Mouse (Mus musculus): ENCODE measurements around the gene 2010003K11Rik. TPM values are rescaled to one million over a fixed set of nuclear protein-coding genes. Genes with fewer than 3 reads are reported as not detected.

The 2010003K11Rik gene
- polyA plus RNA-seq (2012; rRNA removed) = not detected in 2 replicates

DNA sequence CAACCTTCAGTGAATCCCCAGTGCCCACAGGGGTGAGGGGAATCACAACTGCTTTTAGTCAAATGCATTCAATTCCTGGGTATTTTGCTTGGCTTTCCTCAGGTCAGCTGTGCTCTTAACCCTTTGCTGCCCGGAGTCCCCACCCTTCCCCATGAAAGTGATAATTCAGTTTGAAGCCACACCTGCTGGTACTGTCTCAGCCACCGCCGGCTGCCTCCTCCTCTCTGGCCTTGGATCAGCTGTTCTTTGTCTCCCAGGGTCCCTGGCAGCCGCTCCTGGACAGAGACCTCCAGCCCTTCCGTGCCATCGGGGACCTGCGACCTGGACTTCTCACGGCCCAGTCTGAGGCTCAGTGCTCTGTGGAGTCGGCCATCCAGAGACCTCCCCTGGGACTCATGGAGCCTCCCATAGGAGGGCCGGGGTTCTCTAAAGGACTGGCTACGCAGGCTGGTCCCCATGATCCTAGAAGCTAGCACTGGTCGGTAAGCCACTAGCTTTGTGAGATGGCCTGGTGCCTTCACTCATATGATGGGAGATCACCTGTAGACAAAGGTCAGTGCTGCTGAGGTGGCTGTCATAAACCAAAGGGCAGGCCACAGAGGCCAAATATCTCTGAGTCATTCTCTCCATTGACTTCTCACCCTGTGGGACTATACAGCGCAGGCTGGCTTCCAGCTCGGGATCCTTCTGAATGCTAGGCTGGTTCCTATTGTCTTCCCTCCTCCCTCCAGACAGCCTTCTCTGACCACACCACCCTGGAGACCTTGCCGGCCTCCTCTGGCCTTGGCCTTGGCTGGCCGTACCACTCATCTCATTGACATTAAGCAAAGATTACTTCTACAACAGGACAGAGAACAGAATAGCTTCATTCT is at the start of gene 2010003K11Rik:
Gene 2010003K11Rik (minus strand): TSS at position 522 of the 872 bp plus-strand sequence.
- TF ChIP-seq CTCF (IDR thresholded peaks at IDR 0.05; ENCODE audit: extremely low read depth, insufficient read depth, insufficient read length, insufficient replicate concordance) = no peak
- DNase-seq (ENCODE audit: low read depth in 1 of 2, low spot score in 2 of 2) = no peak
- WGBS = 77% methylated on average over 16 of the region's 16 CpGs
- Histone ChIP-seq H3K36me3 (ENCODE audit: control insufficient read depth, insufficient read depth, low read length) (no peaks in the 10 kb centered on the region), H3K4me1 (ENCODE audit: control insufficient read depth, insufficient read depth, insufficient read length) (no peaks in the 10 kb centered on the region), H3K4me3 (ENCODE audit: extremely low read depth, insufficient read depth, insufficient read length) (no peak within 1 kb of the TSS), H3K27ac (ENCODE audit: insufficient read depth, low read length) (no peak within 1 kb of the TSS), H3K27me3 (ENCODE audit: control insufficient read depth, insufficient read depth, low read length) (no peaks in the 10 kb centered on the region)

DNA sequence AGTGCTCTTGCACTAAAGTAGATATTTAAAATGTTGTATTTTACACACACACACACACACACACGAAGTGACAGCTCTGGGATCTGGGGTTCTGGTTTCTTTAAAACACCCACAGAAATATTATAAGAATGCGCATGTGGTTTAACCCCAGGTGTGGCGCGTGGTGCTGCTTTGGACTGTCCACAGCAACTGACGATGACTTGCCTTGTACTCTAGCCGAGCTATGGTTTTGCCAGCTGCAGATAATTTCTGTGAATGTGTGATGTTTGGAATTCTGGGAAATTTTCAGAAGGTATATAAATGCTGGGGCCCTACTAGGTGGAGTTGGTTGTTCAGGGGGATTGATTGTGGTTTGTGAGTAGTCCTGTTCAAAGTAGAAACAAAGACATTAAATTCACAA is 49.4 kb upstream of the 2010003K11Rik start:
- TF ChIP-seq POLR2A (IDR thresholded peaks at IDR 0.05; ENCODE audit: low read depth, low read length) (no peak), CTCF (IDR thresholded peaks at IDR 0.05; ENCODE audit: extremely low read depth, insufficient read depth, insufficient read length, insufficient replicate concordance) (no peak)
- no peak overlapping the region for H3K27ac ChIP-seq (ENCODE audit: insufficient read depth, low read length)
- H3K4me1 ChIP-seq (ENCODE audit: control insufficient read depth, insufficient read depth, insufficient read length) = no peaks in the 10 kb centered on the region
- H3K36me3 ChIP-seq (ENCODE audit: control insufficient read depth, insufficient read depth, low read length) = no peaks in the 10 kb centered on the region
- 77% methylated on average over 6 of the region's 6 CpGs for WGBS
- H3K4me3 ChIP-seq (ENCODE audit: extremely low read depth, insufficient read depth, insufficient read length) = no peak overlapping the region
- no peaks in the 10 kb centered on the region for H3K27me3 ChIP-seq (ENCODE audit: control insufficient read depth, insufficient read depth, low read length)
- no peak for DNase-seq (ENCODE audit: low read depth in 1 of 2, low spot score in 2 of 2)

DNA sequence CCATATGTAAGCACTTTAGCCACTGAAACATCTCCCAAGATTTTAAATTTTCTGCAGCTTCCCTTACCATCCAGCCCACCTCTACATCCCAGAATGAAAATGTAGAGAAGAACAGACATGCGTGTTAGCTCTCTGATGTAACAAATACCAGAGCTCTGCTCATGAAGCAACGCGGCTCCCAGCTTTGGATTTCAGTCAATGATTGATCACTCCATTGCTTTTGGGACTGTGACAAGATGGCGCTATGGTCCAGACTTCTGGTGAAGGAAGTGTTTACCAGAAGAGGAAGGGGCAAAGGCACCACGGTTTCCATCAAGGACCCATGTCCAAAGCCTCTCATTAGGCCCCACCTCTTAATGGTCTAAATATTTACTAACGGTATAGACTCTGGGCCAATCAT is 47.5 kb upstream of the 2010003K11Rik start:
- Histone ChIP-seq H3K4me3 (ENCODE audit: extremely low read depth, insufficient read depth, insufficient read length) (no peak overlapping the region), H3K27ac (ENCODE audit: insufficient read depth, low read length) (no peak overlapping the region), H3K27me3 (ENCODE audit: control insufficient read depth, insufficient read depth, low read length) (no peaks in the 10 kb centered on the region), H3K36me3 (ENCODE audit: control insufficient read depth, insufficient read depth, low read length) (no peaks in the 10 kb centered on the region), H3K4me1 (ENCODE audit: control insufficient read depth, insufficient read depth, insufficient read length) (no peaks in the 10 kb centered on the region)
- no peak for DNase-seq (ENCODE audit: low read depth in 1 of 2, low spot score in 2 of 2)
- TF ChIP-seq CTCF (IDR thresholded peaks at IDR 0.05; ENCODE audit: extremely low read depth, insufficient read depth, insufficient read length, insufficient replicate concordance) (no peak), POLR2A (IDR thresholded peaks at IDR 0.05; ENCODE audit: low read depth, low read length) (no peak)
- WGBS = 95% methylated on average over 6 of the region's 6 CpGs

- WGBS = 85% methylated on average over 4 of the region's 4 CpGs
- H3K27ac ChIP-seq (ENCODE audit: insufficient read depth, low read length) = no peak overlapping the region
These were observed 46.7 kb upstream of the 2010003K11Rik start for GRCm38 (mm10) chr19:4545091-4545490.

GRCm38 (mm10) chr19:4542081-4542480 is 43.7 kb upstream of the 2010003K11Rik start:
- no peak overlapping the region for H3K4me3 ChIP-seq (ENCODE audit: extremely low read depth, insufficient read depth, insufficient read length)
- H3K27me3 ChIP-seq (ENCODE audit: control insufficient read depth, insufficient read depth, low read length) = no peaks in the 10 kb centered on the region
- no peak overlapping the region for H3K27ac ChIP-seq (ENCODE audit: insufficient read depth, low read length)
- no peaks in the 10 kb centered on the region for H3K4me1 ChIP-seq (ENCODE audit: control insufficient read depth, insufficient read depth, insufficient read length)
- TF ChIP-seq CTCF (IDR thresholded peaks at IDR 0.05; ENCODE audit: extremely low read depth, insufficient read depth, insufficient read length, insufficient replicate concordance) = no peak
- no peak for DNase-seq (ENCODE audit: low read depth in 1 of 2, low spot score in 2 of 2)
- H3K36me3 ChIP-seq (ENCODE audit: control insufficient read depth, insufficient read depth, low read length) = no peaks in the 10 kb centered on the region

More at GRCm38 (mm10) chr19:4545091-4545490, 46.7 kb upstream of the 2010003K11Rik start:
- no peaks in the 10 kb centered on the region for H3K36me3 ChIP-seq (ENCODE audit: control insufficient read depth, insufficient read depth, low read length)
- no peaks in the 10 kb centered on the region for H3K27me3 ChIP-seq (ENCODE audit: control insufficient read depth, insufficient read depth, low read length)
- H3K4me1 ChIP-seq (ENCODE audit: control insufficient read depth, insufficient read depth, insufficient read length) = no peaks in the 10 kb centered on the region
- TF ChIP-seq CTCF (IDR thresholded peaks at IDR 0.05; ENCODE audit: extremely low read depth, insufficient read depth, insufficient read length, insufficient replicate concordance) (no peak), POLR2A (IDR thresholded peaks at IDR 0.05; ENCODE audit: low read depth, low read length) (no peak)
- DNase-seq (ENCODE audit: low read depth in 1 of 2, low spot score in 2 of 2) = no peak
- no peak overlapping the region for H3K4me3 ChIP-seq (ENCODE audit: extremely low read depth, insufficient read depth, insufficient read length)

DNA sequence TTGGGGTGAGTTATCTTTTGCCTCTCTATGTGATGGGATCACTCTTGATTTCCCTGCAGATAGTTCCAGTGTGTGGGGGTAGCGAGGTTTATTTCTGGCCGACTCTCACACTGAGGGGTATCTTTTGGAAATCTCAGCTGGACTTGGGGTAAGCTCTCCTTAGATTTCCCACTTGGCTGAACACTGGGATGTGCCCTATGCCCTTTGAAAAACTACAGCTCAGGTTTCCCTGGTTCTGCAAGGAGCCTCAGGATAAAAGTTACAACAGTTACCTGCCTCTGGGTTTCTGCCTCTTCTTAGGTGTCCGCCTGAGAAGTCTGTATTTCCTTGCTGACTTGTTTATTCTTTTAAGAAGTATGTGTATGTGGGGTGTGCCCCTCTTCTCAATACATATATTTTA is 42.6 kb upstream of the 2010003K11Rik start:
- Histone ChIP-seq H3K27me3 (ENCODE audit: control insufficient read depth, insufficient read depth, low read length) (no peaks in the 10 kb centered on the region), H3K4me3 (ENCODE audit: extremely low read depth, insufficient read depth, insufficient read length) (no peak overlapping the region), H3K36me3 (ENCODE audit: control insufficient read depth, insufficient read depth, low read length) (no peaks in the 10 kb centered on the region), H3K27ac (ENCODE audit: insufficient read depth, low read length) (no peak overlapping the region), H3K4me1 (ENCODE audit: control insufficient read depth, insufficient read depth, insufficient read length) (no peaks in the 10 kb centered on the region)
- WGBS = 84% methylated on average over 3 of the region's 3 CpGs
- TF ChIP-seq POLR2A (IDR thresholded peaks at IDR 0.05; ENCODE audit: low read depth, low read length) (no peak), CTCF (IDR thresholded peaks at IDR 0.05; ENCODE audit: extremely low read depth, insufficient read depth, insufficient read length, insufficient replicate concordance) (no peak)
- no peak for DNase-seq (ENCODE audit: low read depth in 1 of 2, low spot score in 2 of 2)

DNA sequence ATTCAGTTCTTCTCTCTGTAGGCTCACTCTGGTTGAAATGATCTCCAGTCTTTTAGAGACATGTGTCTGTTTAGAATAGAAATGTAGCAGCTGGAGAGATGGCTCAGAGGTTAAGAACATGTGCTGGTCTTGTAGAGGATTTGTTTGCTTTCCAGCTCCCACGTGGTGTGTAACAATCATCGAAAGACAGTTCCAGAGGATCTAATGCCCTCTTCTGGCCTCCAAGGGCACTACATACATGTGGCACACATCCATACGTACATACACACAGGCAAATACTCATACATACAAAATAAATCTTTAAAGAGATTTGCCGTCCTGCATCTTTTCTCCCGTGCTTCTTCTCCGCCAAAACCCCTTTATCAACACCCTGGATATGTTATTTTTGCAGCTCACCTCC is 41.9 kb upstream of the 2010003K11Rik start:
- Histone ChIP-seq H3K4me3 (ENCODE audit: extremely low read depth, insufficient read depth, insufficient read length) (no peak overlapping the region), H3K27me3 (ENCODE audit: control insufficient read depth, insufficient read depth, low read length) (no peaks in the 10 kb centered on the region), H3K4me1 (ENCODE audit: control insufficient read depth, insufficient read depth, insufficient read length) (no peaks in the 10 kb centered on the region), H3K27ac (ENCODE audit: insufficient read depth, low read length) (no peak overlapping the region), H3K36me3 (ENCODE audit: control insufficient read depth, insufficient read depth, low read length) (no peaks in the 10 kb centered on the region)
- 86% methylated on average over 6 of the region's 6 CpGs for WGBS
- DNase-seq (ENCODE audit: low read depth in 1 of 2, low spot score in 2 of 2) = no peak
- TF ChIP-seq POLR2A (IDR thresholded peaks at IDR 0.05; ENCODE audit: low read depth, low read length) (no peak), CTCF (IDR thresholded peaks at IDR 0.05; ENCODE audit: extremely low read depth, insufficient read depth, insufficient read length, insufficient replicate concordance) (no peak)
